Mouse (Mus musculus): ENCODE results near the gene Cep95. TPM values are rescaled to one million over a fixed set of nuclear protein-coding genes. Genes with fewer than 3 reads are reported as not detected.
"Not testable (repeated sequence)": the region's sequence is repeated elsewhere in the genome, so short reads cannot be mapped to it uniquely, and the experiment has no call there.

Cep95 gene
- polyA plus RNA-seq (2012; ENCODE audit: insufficient read depth, low replicate concordance): 2.0 TPM in 1 of 2 replicates, not detected in the other

DNA sequence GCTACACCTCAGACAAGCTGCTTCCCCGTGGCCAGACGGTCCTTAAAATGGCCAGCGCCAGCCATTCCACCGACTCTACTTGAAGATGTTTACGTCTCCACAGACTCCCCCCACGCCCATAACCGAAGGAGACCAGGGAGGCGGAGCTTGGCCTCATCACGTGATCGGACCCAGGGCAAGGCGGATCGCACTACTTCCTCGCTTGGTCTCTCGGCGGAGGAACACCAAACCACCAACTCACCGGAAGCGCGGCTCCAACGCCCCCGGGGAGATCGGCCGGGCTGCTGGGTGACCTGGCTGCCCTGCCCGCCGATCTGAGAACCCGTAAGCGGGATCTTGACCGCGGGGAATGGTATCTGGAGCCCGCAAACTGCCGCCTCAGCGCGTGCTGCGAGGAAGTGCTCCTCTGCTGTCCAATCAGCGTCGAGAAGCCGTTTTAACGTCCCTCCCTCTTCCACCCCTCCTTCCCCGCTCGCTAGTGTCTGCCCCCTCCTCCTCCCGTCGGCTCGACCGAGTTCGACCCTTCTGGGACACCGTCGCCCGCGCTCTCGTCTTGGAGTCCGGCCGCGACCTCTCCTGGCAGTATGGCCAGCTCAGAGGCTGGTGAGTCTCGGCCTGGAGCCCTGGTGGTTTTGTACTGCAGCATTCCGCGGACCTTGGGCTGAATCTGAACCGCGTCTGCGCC is at the start of gene Cep95, which contains the start of gene Ddx5:
TSS of gene Cep95 (plus strand) at position 478 of the 685 bp plus-strand sequence.
TSS of gene Ddx5 (minus strand) at position 411 of the 685 bp plus-strand sequence.
- TF ChIP-seq GATA1 (IDR thresholded peaks at IDR 0.05; ENCODE audit: borderline replicate concordance, low read length) (no peak), FLI1 (IDR thresholded peaks at IDR 0.05; ENCODE audit: low read length) (peak; percentile 55; the same call in 1 of the 2 replicates)
- peaks cover 37% of the 10 kb centered on the region for H3K4me1 ChIP-seq
- H3K9me3 ChIP-seq: no peaks in the 10 kb centered on the region
- H3K4me3 ChIP-seq (replicated peaks): peak within 1 kb of the TSS; percentile 95
- peaks cover 64% of the 10 kb centered on the region for H3K36me3 ChIP-seq (replicated peaks; ENCODE audit: low read length)
- H3K27me3 ChIP-seq (replicated peaks): no peaks in the 10 kb centered on the region

GRCm38 (mm10) chr11:106740724-106741123 is 48.3 kb upstream of the Cep95 start:
- H3K9me3 ChIP-seq; H3K4me3 ChIP-seq (replicated peaks); H3K36me3 ChIP-seq (replicated peaks; ENCODE audit: low read length): not testable (repeated sequence)
- Histone ChIP-seq H3K4me1 (peaks cover 11% of the 10 kb centered on the region), H3K27me3 (replicated peaks) (peaks cover 14% of the 10 kb centered on the region)

GRCm38 (mm10) chr11:106741232-106741631 is 47.8 kb upstream of the Cep95 start:
- H3K4me3 ChIP-seq (replicated peaks): no peak overlapping the region
- TF ChIP-seq FLI1 (IDR thresholded peaks at IDR 0.05; ENCODE audit: low read length) (no peak), GATA1 (IDR thresholded peaks at IDR 0.05; ENCODE audit: borderline replicate concordance, low read length) (no peak)
- no peaks in the 10 kb centered on the region for H3K36me3 ChIP-seq (replicated peaks; ENCODE audit: low read length)
- H3K4me1 ChIP-seq: peaks cover 11% of the 10 kb centered on the region
- 0 out of 2 replicates have a peak, but pooled peaks cover 5% of the 10 kb centered on the region for H3K9me3 ChIP-seq
- peaks cover 15% of the 10 kb centered on the region for H3K27me3 ChIP-seq (replicated peaks)

DNA sequence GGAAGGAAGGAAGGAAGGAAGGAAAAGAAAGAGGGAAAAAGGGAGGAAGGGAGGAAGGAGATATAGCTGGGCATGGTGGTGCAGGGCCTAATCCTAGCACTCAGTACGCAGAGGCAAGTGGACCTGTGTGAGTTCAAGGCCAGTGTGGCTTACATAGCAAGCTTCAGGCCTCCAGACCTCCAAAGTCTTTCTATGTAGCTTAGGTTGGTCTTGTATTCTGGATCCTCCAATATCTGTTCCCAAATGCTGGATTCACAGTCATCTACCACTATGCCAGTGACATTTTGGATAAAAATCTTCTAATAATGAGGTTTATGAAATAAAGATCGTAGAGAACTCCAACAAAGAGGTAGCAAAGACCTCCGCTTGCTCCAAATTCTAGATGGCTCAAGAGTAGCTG is 47.2 kb upstream of the Cep95 start:
- Histone ChIP-seq H3K4me3 (replicated peaks) (no peak overlapping the region), H3K9me3 (0 out of 2 replicates have a peak, but pooled peaks cover 5% of the 10 kb centered on the region), H3K36me3 (replicated peaks; ENCODE audit: low read length) (no peaks in the 10 kb centered on the region), H3K27me3 (replicated peaks) (peaks cover 12% of the 10 kb centered on the region), H3K4me1 (peaks cover 11% of the 10 kb centered on the region)
- TF ChIP-seq FLI1 (IDR thresholded peaks at IDR 0.05; ENCODE audit: low read length): no peak
- no peak for TF ChIP-seq GATA1 (IDR thresholded peaks at IDR 0.05; ENCODE audit: borderline replicate concordance, low read length)

DNA sequence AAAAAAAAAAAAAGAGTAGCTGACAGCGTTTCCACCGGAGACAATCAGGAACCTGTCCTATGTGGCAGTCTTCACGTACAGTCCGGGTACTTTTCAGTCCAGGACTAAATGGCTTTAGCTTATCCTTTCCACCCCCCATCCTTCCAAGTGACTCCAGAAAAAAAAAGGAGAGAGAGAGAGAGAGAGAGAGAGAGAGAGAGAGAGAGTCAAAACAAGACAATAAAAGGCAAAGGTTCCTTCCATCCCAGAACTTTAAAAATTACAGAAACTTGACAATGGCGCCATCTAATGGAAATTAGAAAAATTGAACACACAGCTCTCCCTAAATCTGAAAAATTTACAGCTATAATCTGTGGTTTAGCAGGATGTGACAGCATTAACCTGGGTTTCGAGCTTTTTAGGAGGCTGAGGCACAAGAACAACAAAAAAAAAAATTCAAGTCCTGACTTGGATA is 46.6 kb upstream of the Cep95 start:
- H3K4me1 ChIP-seq: peaks cover 11% of the 10 kb centered on the region
- no peaks in the 10 kb centered on the region for H3K36me3 ChIP-seq (replicated peaks; ENCODE audit: low read length)
- 0 out of 2 replicates have a peak, but pooled peaks cover 5% of the 10 kb centered on the region for H3K9me3 ChIP-seq

DNA sequence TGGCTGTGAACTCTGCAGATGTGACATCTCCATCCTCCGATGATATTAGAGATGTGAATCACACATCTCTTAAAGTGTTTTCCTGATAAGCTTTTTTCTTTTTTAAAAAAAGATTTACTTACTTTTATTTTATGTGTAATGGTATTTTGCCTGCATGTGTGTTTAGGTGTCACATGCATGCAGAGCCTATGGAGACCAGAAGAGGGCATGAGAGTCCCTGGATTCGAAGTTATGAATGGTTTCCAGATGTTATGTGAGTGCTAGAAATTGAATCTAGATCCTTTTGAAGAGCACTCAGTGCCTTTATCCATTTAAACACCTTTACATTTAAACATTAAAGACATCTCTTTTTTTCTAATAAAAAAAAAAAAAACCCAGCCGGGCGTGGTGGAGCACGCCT is 44.1 kb upstream of the Cep95 start:
- H3K27me3 ChIP-seq (replicated peaks): peaks cover 9% of the 10 kb centered on the region

More for the DNA sequence above, 46.6 kb upstream of the Cep95 start:
- peaks cover 9% of the 10 kb centered on the region for H3K27me3 ChIP-seq (replicated peaks)
- H3K4me3 ChIP-seq (replicated peaks): no peak overlapping the region
- no peak for TF ChIP-seq FLI1 (IDR thresholded peaks at IDR 0.05; ENCODE audit: low read length)
- no peak for TF ChIP-seq GATA1 (IDR thresholded peaks at IDR 0.05; ENCODE audit: borderline replicate concordance, low read length)

GRCm38 (mm10) chr11:106749557-106750120 is 39.4 kb upstream of the Cep95 start:
- H3K36me3 ChIP-seq (replicated peaks; ENCODE audit: low read length); H3K4me3 ChIP-seq (replicated peaks): not testable (repeated sequence)
- Histone ChIP-seq H3K9me3 (peaks cover 13% of the 10 kb centered on the region; the same call in 1 of the 2 replicates), H3K4me1 (peaks cover 27% of the 10 kb centered on the region), H3K27me3 (replicated peaks) (peaks cover 47% of the 10 kb centered on the region)

More for the DNA sequence above, 44.1 kb upstream of the Cep95 start:
- Histone ChIP-seq H3K36me3 (replicated peaks; ENCODE audit: low read length) (no peaks in the 10 kb centered on the region), H3K9me3 (0 out of 2 replicates have a peak, but pooled peaks cover 5% of the 10 kb centered on the region), H3K4me1 (peaks cover 12% of the 10 kb centered on the region), H3K4me3 (replicated peaks) (no peak overlapping the region)
- no peak for TF ChIP-seq FLI1 (IDR thresholded peaks at IDR 0.05; ENCODE audit: low read length)
- no peak for TF ChIP-seq GATA1 (IDR thresholded peaks at IDR 0.05; ENCODE audit: borderline replicate concordance, low read length)

DNA sequence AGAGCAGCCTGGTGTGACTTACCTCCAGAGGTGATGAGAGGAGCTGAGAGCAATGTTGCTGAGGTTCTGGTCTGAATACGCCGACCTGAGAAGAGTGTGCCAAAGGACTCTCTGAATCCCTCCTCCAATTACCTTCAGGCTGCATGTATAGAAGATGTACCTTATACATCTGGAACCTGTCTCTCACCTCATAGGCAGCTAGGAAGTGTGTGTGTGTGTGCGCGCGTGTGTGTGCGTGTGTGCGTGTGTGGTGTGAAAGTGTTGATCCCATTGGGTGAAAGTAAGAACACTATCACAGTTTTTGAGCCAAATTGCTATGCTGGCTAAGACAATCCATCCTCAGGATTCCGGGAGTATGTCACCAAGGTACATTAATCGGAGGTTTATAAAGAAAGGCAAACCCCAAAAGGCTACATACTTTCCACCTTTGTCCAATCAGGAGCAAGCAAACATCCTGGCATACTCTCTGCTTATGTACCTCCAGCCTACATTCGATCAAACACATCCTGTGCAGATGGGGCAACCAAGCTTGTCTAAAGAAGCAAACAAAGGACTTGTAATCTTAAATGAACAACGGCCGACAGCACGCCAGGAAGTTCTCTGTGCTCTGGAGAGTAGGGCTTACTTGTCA is 38.8 kb upstream of the Cep95 start, which contains the start of gene Pecam1:
TSS of gene Pecam1 (minus strand) at position 508 of the 631 bp plus-strand sequence.
- H3K9me3 ChIP-seq: peaks cover 13% of the 10 kb centered on the region; the same call in 1 of the 2 replicates
- H3K36me3 ChIP-seq (replicated peaks; ENCODE audit: low read length): peaks cover 4% of the 10 kb centered on the region
- H3K4me1 ChIP-seq: peaks cover 27% of the 10 kb centered on the region
- H3K27me3 ChIP-seq (replicated peaks): peaks cover 50% of the 10 kb centered on the region
- TF ChIP-seq GATA1 (IDR thresholded peaks at IDR 0.05; ENCODE audit: borderline replicate concordance, low read length): no peak
- no peak for TF ChIP-seq FLI1 (IDR thresholded peaks at IDR 0.05; ENCODE audit: low read length)
- H3K4me3 ChIP-seq (replicated peaks): peak within 1 kb of the TSS; percentile 83

- TF ChIP-seq FLI1 (IDR thresholded peaks at IDR 0.05; ENCODE audit: low read length) (no peak), GATA1 (IDR thresholded peaks at IDR 0.05; ENCODE audit: borderline replicate concordance, low read length) (no peak)
- H3K27me3 ChIP-seq (replicated peaks): peaks cover 53% of the 10 kb centered on the region
- H3K36me3 ChIP-seq (replicated peaks; ENCODE audit: low read length): peaks cover 11% of the 10 kb centered on the region
- peaks cover 15% of the 10 kb centered on the region; the same call in 1 of the 2 replicates for H3K9me3 ChIP-seq
- peak within 1 kb of the TSS; percentile 83 for H3K4me3 ChIP-seq (replicated peaks)
- H3K4me1 ChIP-seq: peaks cover 27% of the 10 kb centered on the region
Observed at GRCm38 (mm10) chr11:106751039-106752018, 37.7 kb upstream of the Cep95 start, which contains the start of gene Milr1. Gene Milr1 (plus strand): TSS chr11:106751226.

All from megakaryocyte, embryonic 14.5 days (primary cell).